ENCODE assay signal across 11 mouse cellular contexts in genomic region chr4:63941420-63941819, GRCm38 (mm10).
"Had no signal": no experiment of that assay in that cellular context is flagged by ENCODE, and none has a peak within 500 bp of the region (broad histone marks: within the 10 kb centered on the region; RNA-seq: fewer than 3 reads in every experiment).

No protein-coding gene starts in this region.

- DNase-seq: lung, adult 18-20 months; lung, embryonic 14.5 days; lung, postnatal 10 days; lung, postnatal 4 days; right cerebral cortex, postnatal 14 days; spleen, adult 18-20 months; thymus, adult 18-20 months; thymus, postnatal 14 days; thymus, postnatal 36 days had no signal

- ATAC-seq: midbrain, embryonic 13.5 days; midbrain, embryonic 15.5 days had no signal
